Mouse (Mus musculus) limb, embryonic 15.5 days (tissue): Measurements from ENCODE around the gene Parp11. TPM values are rescaled to one million over a fixed set of nuclear protein-coding genes. Genes with fewer than 3 reads are reported as not detected.

Source experiments
- ATAC-seq: fragments of 200-750 bp; cut with Nextera tagmentation; 2 replicates; pipeline ENCODE4 v1.8.0; 2017; ENCODE audit warnings: low read depth, moderate TSS enrichment; ENCODE audit not compliant: insufficient number of reproducible peaks, low FRiP score, low TSS enrichment
- H3K27ac ChIP-seq: fragments of 300-500 bp; sonication (generic); 2 replicates; pipeline ENCODE4 v1.5.1; 2015; ENCODE audit warnings: moderate library complexity, mild to moderate bottlenecking, inconsistent platforms
- H3K27me3 ChIP-seq: fragments of 300-500 bp; sonication (generic); 2 replicates; pipeline ENCODE4 v1.6.1; 2015; ENCODE audit warnings: inconsistent platforms
- H3K36me3 ChIP-seq: fragments of 300-500 bp; sonication (generic); 2 replicates; pipeline ENCODE4 v1.6.1; 2015; ENCODE audit warnings: inconsistent platforms
- H3K4me1 ChIP-seq: fragments of 300-500 bp; sonication (generic); 2 replicates; pipeline ENCODE4 v1.6.1; 2015; ENCODE audit warnings: inconsistent platforms
- H3K4me2 ChIP-seq: fragments of 300-500 bp; sonication (generic); 2 replicates; pipeline ENCODE4 v1.6.1; 2015; ENCODE audit warnings: mild to moderate bottlenecking, inconsistent platforms
- H3K4me3 ChIP-seq: fragments of 300-500 bp; sonication (generic); 2 replicates; pipeline ENCODE4 v1.5.1; 2015; ENCODE audit warnings: mild to moderate bottlenecking, inconsistent platforms
- H3K9ac ChIP-seq: fragments of 300-500 bp; sonication (generic); 2 replicates; pipeline ENCODE4 v1.6.1; 2015; ENCODE audit warnings: inconsistent platforms
- H3K9me3 ChIP-seq: fragments of 300-500 bp; sonication (generic); 2 replicates; pipeline ENCODE4 v1.6.1; 2016; ENCODE audit warnings: inconsistent platforms
- WGBS: fragments of 180-500 bp; shearing (Covaris S2); methylation state at CpG from one replicate; pipeline ENCODE4 v1.1.7; 2015; 5-methylcytosine and 5-hydroxymethylcytosine counted together
- polyA plus RNA-seq: library from polyadenylated mRNA; unstranded; fragments of >200 nt; fragmentation: Nextera tagmentation; extraction: Ambion mirVana; gene quantifications from 2 replicates; pipeline ENCODE4 v1.2.1, GENCODE M21; 2015

Gene Parp11
- polyA plus RNA-seq, 1 experiment from 2014 or later: 25.1 TPM

- Histone ChIP-seq H3K9ac (peak overlapping the region; percentile 57), H3K9me3 (no peaks in the 10 kb centered on the region), H3K36me3 (no peaks in the 10 kb centered on the region), H3K27ac (peak overlapping the region; percentile 91), H3K4me2 (peak overlapping the region; percentile 60), H3K4me3 (peak overlapping the region; percentile 66), H3K27me3 (peaks cover 6% of the 10 kb centered on the region; the same call in 1 of the 2 replicates), H3K4me1 (peaks cover 10% of the 10 kb centered on the region; the same call in 1 of the 2 replicates)
- peak; percentile 97 for ATAC-seq
- WGBS: under 1% methylated on average over 70 of the region's 70 CpGs
These were observed 7.0 kb downstream of the Parp11 start for GRCm38 (mm10) chr6:127453407-127454343.

- peaks cover 6% of the 10 kb centered on the region; the same call in 1 of the 2 replicates for H3K27me3 ChIP-seq
- H3K4me3 ChIP-seq: peak overlapping the region; percentile 66
- peak overlapping the region; percentile 57 for H3K9ac ChIP-seq
- 44% methylated on average over 10 of the region's 10 CpGs for WGBS
- H3K4me1 ChIP-seq: peaks cover 10% of the 10 kb centered on the region; the same call in 1 of the 2 replicates
- H3K36me3 ChIP-seq: no peaks in the 10 kb centered on the region
- peak overlapping the region; percentile 91; the same call in 1 of the 2 replicates for H3K27ac ChIP-seq
- ATAC-seq: no peak
- H3K4me2 ChIP-seq: peak overlapping the region; percentile 60
- no peaks in the 10 kb centered on the region for H3K9me3 ChIP-seq
These were observed 7.7 kb downstream of the Parp11 start for GRCm38 (mm10) chr6:127454344-127454707.

- 83% methylated on average over 6 of the region's 6 CpGs for WGBS
- Histone ChIP-seq H3K9ac (no peak overlapping the region), H3K27me3 (peaks cover 6% of the 10 kb centered on the region; the same call in 1 of the 2 replicates), H3K4me3 (no peak overlapping the region), H3K4me1 (peaks cover 10% of the 10 kb centered on the region; the same call in 1 of the 2 replicates), H3K27ac (no peak overlapping the region), H3K36me3 (no peaks in the 10 kb centered on the region), H3K4me2 (peak overlapping the region; percentile 60; the same call in 1 of the 2 replicates), H3K9me3 (no peaks in the 10 kb centered on the region)
- no peak for ATAC-seq
These were observed 8.2 kb downstream of the Parp11 start for GRCm38 (mm10) chr6:127454809-127455208.

GRCm38 (mm10) chr6:127455440-127455839 is 8.8 kb downstream of the Parp11 start:
- Histone ChIP-seq H3K4me2 (no peak overlapping the region), H3K27ac (no peak overlapping the region), H3K4me1 (peaks cover 10% of the 10 kb centered on the region; the same call in 1 of the 2 replicates), H3K9me3 (no peaks in the 10 kb centered on the region), H3K27me3 (peaks cover 6% of the 10 kb centered on the region; the same call in 1 of the 2 replicates), H3K9ac (no peak overlapping the region), H3K4me3 (no peak overlapping the region), H3K36me3 (no peaks in the 10 kb centered on the region)
- WGBS: 84% methylated on average over 4 of the region's 4 CpGs
- no peak for ATAC-seq

GRCm38 (mm10) chr6:127456769-127457168 is 10.1 kb downstream of the Parp11 start:
- Histone ChIP-seq H3K4me1 (peaks cover 10% of the 10 kb centered on the region; the same call in 1 of the 2 replicates), H3K9me3 (no peaks in the 10 kb centered on the region), H3K27ac (no peak overlapping the region), H3K4me2 (no peak overlapping the region), H3K9ac (no peak overlapping the region), H3K4me3 (no peak overlapping the region), H3K27me3 (no peaks in the 10 kb centered on the region), H3K36me3 (no peaks in the 10 kb centered on the region)
- 96% methylated on average over 2 of the region's 2 CpGs for WGBS
- no peak for ATAC-seq

- 0 out of 2 replicates have a peak, but pooled peaks cover 4% of the 10 kb centered on the region for H3K36me3 ChIP-seq
- WGBS: 91% methylated on average over 2 of the region's 2 CpGs
- H3K4me2 ChIP-seq: no peak overlapping the region
- H3K9me3 ChIP-seq: no peaks in the 10 kb centered on the region
- ATAC-seq: no peak
- H3K27me3 ChIP-seq: no peaks in the 10 kb centered on the region
- no peak overlapping the region for H3K9ac ChIP-seq
- no peak overlapping the region for H3K27ac ChIP-seq
- H3K4me3 ChIP-seq: no peak overlapping the region
- H3K4me1 ChIP-seq: peaks cover 7% of the 10 kb centered on the region; the same call in 1 of the 2 replicates
These were observed 13.1 kb downstream of the Parp11 start for GRCm38 (mm10) chr6:127459776-127460175.

- no peak overlapping the region for H3K27ac ChIP-seq
- H3K4me1 ChIP-seq: peaks cover 8% of the 10 kb centered on the region
- no peak for ATAC-seq
- H3K4me3 ChIP-seq: no peak overlapping the region
- no peak overlapping the region for H3K4me2 ChIP-seq
- H3K9ac ChIP-seq: no peak overlapping the region
- H3K27me3 ChIP-seq: no peaks in the 10 kb centered on the region
- 0 out of 2 replicates have a peak, but pooled peaks cover 4% of the 10 kb centered on the region for H3K36me3 ChIP-seq
- H3K9me3 ChIP-seq: no peaks in the 10 kb centered on the region
- 86% methylated on average over 4 of the region's 4 CpGs for WGBS
These were observed 14.9 kb downstream of the Parp11 start for GRCm38 (mm10) chr6:127461491-127461890.

GRCm38 (mm10) chr6:127462251-127462650 is 15.6 kb downstream of the Parp11 start:
- no peak overlapping the region for H3K4me3 ChIP-seq
- H3K9me3 ChIP-seq: no peaks in the 10 kb centered on the region
- no peak overlapping the region for H3K27ac ChIP-seq
- no peak for ATAC-seq
- peaks cover 14% of the 10 kb centered on the region for H3K4me1 ChIP-seq
- H3K27me3 ChIP-seq: no peaks in the 10 kb centered on the region
- H3K4me2 ChIP-seq: no peak overlapping the region
- WGBS: 91% methylated on average over 6 of the region's 6 CpGs
- no peak overlapping the region for H3K9ac ChIP-seq
- 0 out of 2 replicates have a peak, but pooled peaks cover 4% of the 10 kb centered on the region for H3K36me3 ChIP-seq

GRCm38 (mm10) chr6:127463273-127464001 is 16.8 kb downstream of the Parp11 start:
- Histone ChIP-seq H3K4me1 (peaks cover 14% of the 10 kb centered on the region), H3K9ac (no peak overlapping the region), H3K27me3 (no peaks in the 10 kb centered on the region), H3K27ac (no peak overlapping the region), H3K9me3 (no peaks in the 10 kb centered on the region), H3K36me3 (0 out of 2 replicates have a peak, but pooled peaks cover 4% of the 10 kb centered on the region), H3K4me3 (no peak overlapping the region), H3K4me2 (no peak overlapping the region)
- WGBS: 50% methylated on average over 21 of the region's 21 CpGs
- ATAC-seq: no peak

GRCm38 (mm10) chr6:127464523-127464922 is 17.9 kb downstream of the Parp11 start:
- Histone ChIP-seq H3K4me1 (peaks cover 14% of the 10 kb centered on the region), H3K27ac (no peak overlapping the region), H3K27me3 (no peaks in the 10 kb centered on the region), H3K36me3 (peaks cover 8% of the 10 kb centered on the region; the same call in 1 of the 2 replicates), H3K4me2 (no peak overlapping the region), H3K9me3 (no peaks in the 10 kb centered on the region), H3K9ac (no peak overlapping the region), H3K4me3 (no peak overlapping the region)
- no peak; the same call in 1 of the 2 replicates for ATAC-seq
- 73% methylated on average over 7 of the region's 7 CpGs for WGBS

- WGBS: 50% methylated on average over 4 of the region's 4 CpGs
- H3K27me3 ChIP-seq: no peaks in the 10 kb centered on the region
- peaks cover 14% of the 10 kb centered on the region for H3K4me1 ChIP-seq
- H3K4me2 ChIP-seq: no peak overlapping the region
- no peaks in the 10 kb centered on the region for H3K9me3 ChIP-seq
- no peak overlapping the region for H3K4me3 ChIP-seq
- ATAC-seq: no peak
- H3K27ac ChIP-seq: no peak overlapping the region
- H3K36me3 ChIP-seq: peaks cover 21% of the 10 kb centered on the region
- no peak overlapping the region for H3K9ac ChIP-seq
These were observed 20.2 kb downstream of the Parp11 start for GRCm38 (mm10) chr6:127466749-127467310.
